Mouse (Mus musculus) neural tube, embryonic 11.5 days (tissue): Measurements from ENCODE around the gene Hsp90ab1. TPM values are rescaled to one million over a fixed set of nuclear protein-coding genes. Genes with fewer than 3 reads are reported as not detected.

ENCODE experiments used
- ATAC-seq: fragments of 200-750 bp; cut with Nextera tagmentation; 2 replicates; pipeline ENCODE4 v1.8.0; 2017; ENCODE audit warnings: moderate number of reproducible peaks, mild to moderate bottlenecking, moderate TSS enrichment, moderate library complexity; ENCODE audit not compliant: insufficient read depth, low FRiP score, low TSS enrichment
- DNase-seq: peaks from one replicate; pipeline ENCODE4 v3.0.0-alpha.2; 2015; ENCODE audit warnings: low spot score
- H3K27ac ChIP-seq: fragments of 300-500 bp; sonication (generic); 2 replicates; pipeline ENCODE4 v1.5.1; 2014; ENCODE audit warnings: low read depth, mild to moderate bottlenecking, low read length
- H3K27me3 ChIP-seq: fragments of 300-500 bp; sonication (generic); 2 replicates; pipeline ENCODE4 v1.6.1; 2014; ENCODE audit warnings: mild to moderate bottlenecking, low read length, mixed read lengths; ENCODE audit not compliant: control insufficient read depth, insufficient read depth
- H3K36me3 ChIP-seq: fragments of 300-500 bp; sonication (generic); 2 replicates; pipeline ENCODE4 v1.6.1; 2014; ENCODE audit warnings: mild to moderate bottlenecking, low read length, moderate library complexity, mixed read lengths; ENCODE audit not compliant: control insufficient read depth, insufficient read depth
- H3K4me1 ChIP-seq: fragments of 300-500 bp; sonication (generic); 2 replicates; pipeline ENCODE4 v1.6.1; 2014; ENCODE audit warnings: low read length, mixed read lengths; ENCODE audit not compliant: control insufficient read depth, insufficient read depth
- H3K4me2 ChIP-seq: fragments of 300-500 bp; sonication (generic); 2 replicates; pipeline ENCODE4 v1.6.1; 2014; ENCODE audit warnings: low read depth, mild to moderate bottlenecking, moderate library complexity
- H3K4me3 ChIP-seq: fragments of 300-500 bp; sonication (generic); 2 replicates; pipeline ENCODE4 v1.5.1; 2014; ENCODE audit warnings: low read depth, low read length
- H3K9ac ChIP-seq: fragments of 300-500 bp; sonication (generic); 2 replicates; pipeline ENCODE4 v1.6.1; 2014; ENCODE audit warnings: mild to moderate bottlenecking, low read length
- H3K9me3 ChIP-seq: fragments of 300-500 bp; sonication (generic); 2 replicates; pipeline ENCODE4 v1.6.1; 2016; ENCODE audit warnings: low read length; ENCODE audit not compliant: control insufficient read depth
- WGBS: fragments of 180-500 bp; shearing (Covaris S2); extraction: QIAGEN DNeasy Blood & Tissue Kit; methylation state at CpG from one replicate; pipeline ENCODE4 v1.1.7; 2014; 5-methylcytosine and 5-hydroxymethylcytosine counted together
- polyA plus RNA-seq: library from polyadenylated mRNA; unstranded; fragments of >200 nt; fragmentation: Nextera tagmentation; extraction: Ambion mirVana; gene quantifications from 2 replicates; pipeline ENCODE4 v1.2.1, GENCODE M21; 2014

Hsp90ab1 gene
- polyA plus RNA-seq, 1 experiment from 2014 or later, result 1,823 TPM

DNA sequence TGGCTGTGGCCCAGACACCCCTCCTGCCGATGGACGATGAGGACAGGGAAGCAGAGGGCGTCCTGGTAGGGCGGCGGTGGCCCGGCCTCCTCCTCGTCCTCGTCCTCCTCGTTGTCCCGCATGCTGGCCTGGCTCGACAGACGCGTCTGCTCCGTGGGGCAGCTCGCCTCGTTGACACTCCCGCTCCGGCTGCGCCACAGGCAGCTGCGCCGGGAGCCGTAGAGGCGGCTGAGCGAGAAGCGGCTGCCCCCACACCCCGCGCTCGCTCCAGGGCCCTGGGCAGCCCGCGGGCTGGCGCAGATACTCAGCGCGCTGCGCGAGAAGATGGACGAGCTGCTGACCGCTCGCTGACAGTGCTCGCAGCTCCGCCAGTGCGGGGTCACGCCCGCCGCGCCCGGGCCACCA is 28.2 kb downstream of the Hsp90ab1 start:
- Histone ChIP-seq H3K27ac (no peak overlapping the region), H3K4me1 (peaks cover 12% of the 10 kb centered on the region), H3K9ac (no peak overlapping the region), H3K4me3 (peak overlapping the region; percentile 1; the same call in 1 of the 2 replicates), H3K27me3 (peaks cover 58% of the 10 kb centered on the region), H3K9me3 (no peaks in the 10 kb centered on the region), H3K4me2 (peak overlapping the region; percentile 34), H3K36me3 (0 out of 2 replicates have a peak, but pooled peaks cover 2% of the 10 kb centered on the region)
- DNase-seq, result peak; percentile 58
- no peak for ATAC-seq
- WGBS, result 1% methylated on average over 43 of the region's 46 CpGs

DNA sequence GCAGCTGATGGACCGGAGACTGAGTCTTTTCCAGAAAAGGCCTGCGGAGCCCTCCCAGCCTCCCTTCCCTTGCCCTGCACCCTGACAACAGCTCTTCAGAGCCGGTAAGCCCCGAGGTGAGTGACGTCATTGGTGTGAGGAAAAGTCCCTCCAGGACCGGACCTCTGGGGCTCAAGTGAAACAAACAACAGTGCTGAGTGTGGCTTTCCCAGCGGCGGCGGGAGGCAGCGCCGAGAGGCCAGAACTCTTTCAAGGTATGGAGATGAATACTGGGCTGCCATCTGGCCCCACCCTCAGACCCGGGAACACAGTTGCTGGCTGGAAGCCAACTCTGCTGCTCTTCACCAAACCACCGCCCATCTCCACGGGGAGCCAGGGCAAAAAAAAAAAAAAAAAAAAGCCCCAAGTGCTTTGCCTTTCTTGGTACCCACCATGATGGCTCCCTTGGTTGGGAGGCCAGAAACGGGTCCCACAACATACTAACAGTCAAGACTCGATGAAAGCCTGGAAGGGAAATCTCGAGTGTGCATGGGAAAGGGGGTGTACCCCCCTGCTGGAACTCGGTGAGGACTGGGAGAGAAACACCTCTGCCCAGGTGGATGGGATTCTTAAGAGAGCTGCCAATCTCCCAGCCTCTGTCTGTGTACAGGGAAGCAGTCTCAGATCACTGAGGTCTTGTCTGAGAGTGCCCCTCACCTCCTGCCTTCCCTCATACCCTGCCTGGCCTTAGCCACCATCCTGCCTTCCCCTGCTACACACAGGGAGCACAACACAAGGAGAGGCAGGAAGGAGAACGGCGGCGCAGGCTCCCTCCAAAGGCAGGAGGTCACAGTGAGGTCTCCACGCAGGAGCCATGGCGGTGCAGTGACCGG is 28.8 kb downstream of the Hsp90ab1 start:
- H3K9me3 ChIP-seq, result no peaks in the 10 kb centered on the region
- DNase-seq, result peak; percentile 61
- H3K4me3 ChIP-seq, result 0 out of 2 replicates have a peak overlapping the region, but pooled peaks have one; percentile 4
- H3K4me1 ChIP-seq, result peaks cover 12% of the 10 kb centered on the region
- peaks cover 58% of the 10 kb centered on the region for H3K27me3 ChIP-seq
- 0 out of 2 replicates have a peak, but pooled peaks cover 2% of the 10 kb centered on the region for H3K36me3 ChIP-seq
- no peak overlapping the region for H3K9ac ChIP-seq
- peak overlapping the region; percentile 18; the same call in 1 of the 2 replicates for H3K4me2 ChIP-seq
- WGBS, result 3% methylated on average over 24 of the region's 24 CpGs
- H3K27ac ChIP-seq, result no peak overlapping the region
- ATAC-seq, result peak; percentile 24; the same call in 1 of the 2 replicates

DNA sequence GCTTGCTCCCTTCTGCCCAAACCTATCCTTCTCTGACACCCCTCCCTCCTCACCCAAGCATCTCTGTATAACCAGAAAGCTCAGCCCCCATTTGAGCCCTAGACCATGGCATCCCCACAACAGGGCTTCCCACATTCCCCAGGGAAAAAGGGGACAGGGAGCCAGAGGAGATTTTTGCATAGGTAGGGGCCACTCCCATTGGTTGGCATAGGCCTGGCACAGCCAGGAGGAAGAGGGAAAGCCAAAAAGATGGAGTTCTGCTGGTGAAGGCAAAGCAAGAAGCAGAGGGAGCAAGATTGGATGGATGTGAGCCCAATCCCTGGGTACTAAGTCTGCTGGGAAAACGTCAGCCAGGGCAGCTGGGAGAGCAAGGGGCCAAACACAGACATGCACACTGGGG is 30.0 kb downstream of the Hsp90ab1 start:
- Histone ChIP-seq H3K27ac (no peak overlapping the region), H3K9ac (no peak overlapping the region), H3K36me3 (0 out of 2 replicates have a peak, but pooled peaks cover 2% of the 10 kb centered on the region), H3K4me2 (no peak overlapping the region), H3K4me1 (peaks cover 12% of the 10 kb centered on the region), H3K27me3 (peaks cover 57% of the 10 kb centered on the region), H3K9me3 (no peaks in the 10 kb centered on the region), H3K4me3 (no peak overlapping the region)
- WGBS, result 42% methylated on average over 1 of the region's 1 CpGs
- no peak for DNase-seq
- ATAC-seq, result no peak

DNA sequence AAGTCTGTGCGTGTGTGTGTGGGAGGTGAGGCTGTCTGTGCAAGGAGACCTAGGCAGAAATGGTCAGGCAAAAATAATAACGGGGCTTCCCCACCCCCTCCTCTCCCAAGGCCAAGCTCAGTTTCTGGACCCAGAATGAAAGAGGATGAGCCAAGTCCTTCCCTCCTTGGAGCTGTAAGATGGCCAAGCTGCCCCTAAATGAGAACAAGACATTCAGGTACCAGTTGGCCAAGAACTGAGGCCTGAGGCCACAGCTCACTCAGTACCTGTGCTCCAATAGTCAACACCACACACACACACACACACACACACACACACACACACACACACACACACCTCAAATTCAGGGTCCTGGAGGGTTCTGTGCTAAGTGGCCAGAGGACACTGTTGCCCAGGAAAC is 30.4 kb downstream of the Hsp90ab1 start:
- Histone ChIP-seq H3K4me3 (no peak overlapping the region), H3K36me3 (0 out of 2 replicates have a peak, but pooled peaks cover 2% of the 10 kb centered on the region), H3K9me3 (no peaks in the 10 kb centered on the region), H3K4me2 (no peak overlapping the region), H3K27me3 (peaks cover 55% of the 10 kb centered on the region), H3K4me1 (peaks cover 12% of the 10 kb centered on the region), H3K9ac (no peak overlapping the region), H3K27ac (no peak overlapping the region)
- ATAC-seq (no peak), DNase-seq (no peak)
- WGBS, result 90% methylated on average over 2 of the region's 2 CpGs

DNA sequence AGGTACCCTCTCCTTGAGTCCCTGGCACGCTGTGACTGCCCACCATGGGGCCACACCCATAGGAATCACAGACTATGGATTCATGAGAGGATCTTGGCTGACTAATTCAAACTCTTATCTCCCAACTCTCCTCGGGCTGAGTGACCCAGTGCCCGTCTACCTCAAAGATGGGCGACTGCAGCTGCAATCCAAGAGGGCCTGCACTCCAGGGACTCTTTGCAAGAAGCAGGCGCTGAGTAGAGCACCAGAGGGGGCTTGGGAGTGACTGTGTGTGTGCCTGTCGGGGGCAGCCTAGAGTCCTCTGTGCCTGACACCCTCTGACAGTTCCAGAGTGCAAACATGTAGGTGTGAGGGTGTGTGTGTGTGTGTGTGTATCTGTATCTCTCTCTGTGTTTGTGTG is 30.9 kb downstream of the Hsp90ab1 start:
- Histone ChIP-seq H3K27ac (no peak overlapping the region), H3K4me1 (peaks cover 12% of the 10 kb centered on the region), H3K9ac (no peak overlapping the region), H3K4me2 (no peak overlapping the region), H3K9me3 (no peaks in the 10 kb centered on the region), H3K36me3 (0 out of 2 replicates have a peak, but pooled peaks cover 2% of the 10 kb centered on the region), H3K4me3 (no peak overlapping the region), H3K27me3 (peaks cover 50% of the 10 kb centered on the region)
- 46% methylated on average over 6 of the region's 6 CpGs for WGBS
- ATAC-seq (no peak), DNase-seq (no peak)

DNA sequence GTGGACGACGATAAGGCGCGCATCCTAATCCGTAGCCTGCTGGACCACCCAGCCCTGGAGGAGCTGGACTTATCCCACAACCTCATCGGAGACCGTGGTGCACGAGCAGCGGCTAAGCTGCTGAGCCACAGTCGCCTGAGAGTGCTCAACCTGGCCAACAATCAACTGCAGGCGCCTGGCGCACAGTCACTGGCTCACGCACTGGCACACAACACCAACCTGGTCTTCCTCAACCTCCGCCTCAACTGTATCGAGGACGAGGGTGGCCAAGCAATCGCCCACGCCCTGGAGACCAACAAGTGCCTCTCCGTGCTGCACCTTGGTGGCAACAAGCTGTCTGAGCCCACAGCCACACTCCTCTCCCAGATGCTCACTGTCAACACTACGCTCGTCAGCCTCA is 33.4 kb downstream of the Hsp90ab1 start:
- 0 out of 2 replicates have a peak, but pooled peaks cover 2% of the 10 kb centered on the region for H3K36me3 ChIP-seq
- H3K9ac ChIP-seq, result no peak overlapping the region
- no peaks in the 10 kb centered on the region for H3K9me3 ChIP-seq
- DNase-seq (no peak), ATAC-seq (no peak)
- no peak overlapping the region for H3K4me2 ChIP-seq
- H3K27me3 ChIP-seq, result peaks cover 35% of the 10 kb centered on the region
- H3K4me3 ChIP-seq, result no peak overlapping the region
- peaks cover 9% of the 10 kb centered on the region for H3K4me1 ChIP-seq
- WGBS, result 79% methylated on average over 21 of the region's 21 CpGs
- H3K27ac ChIP-seq, result no peak overlapping the region

DNA sequence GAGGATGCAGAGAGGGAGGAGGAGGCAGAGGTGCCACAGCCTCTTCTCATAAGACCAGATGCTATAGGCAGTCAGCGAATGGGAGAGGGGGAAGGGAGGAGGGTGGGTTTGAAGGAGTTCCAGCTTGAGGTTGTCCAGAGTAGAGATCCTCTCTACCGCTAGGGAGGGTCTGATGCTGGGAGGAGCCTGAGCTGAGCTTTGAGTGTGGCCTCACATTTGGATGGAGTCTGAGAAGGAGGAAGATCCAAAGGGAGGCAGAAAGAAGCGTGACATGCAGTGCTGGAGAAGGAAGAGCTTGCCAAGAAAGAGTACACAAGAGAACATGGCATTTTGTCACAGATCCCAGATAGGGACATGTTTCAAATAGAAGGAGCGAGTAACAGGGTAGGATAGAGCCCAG is 34.7 kb downstream of the Hsp90ab1 start:
- H3K9ac ChIP-seq, result no peak overlapping the region
- H3K27me3 ChIP-seq, result peaks cover 25% of the 10 kb centered on the region
- no peak overlapping the region for H3K27ac ChIP-seq
- ATAC-seq (no peak), DNase-seq (no peak)
- H3K4me3 ChIP-seq, result no peak overlapping the region
- H3K4me2 ChIP-seq, result no peak overlapping the region
- 64% methylated on average over 4 of the region's 4 CpGs for WGBS
- no peaks in the 10 kb centered on the region for H3K4me1 ChIP-seq
- no peaks in the 10 kb centered on the region for H3K9me3 ChIP-seq
- H3K36me3 ChIP-seq, result no peaks in the 10 kb centered on the region

DNA sequence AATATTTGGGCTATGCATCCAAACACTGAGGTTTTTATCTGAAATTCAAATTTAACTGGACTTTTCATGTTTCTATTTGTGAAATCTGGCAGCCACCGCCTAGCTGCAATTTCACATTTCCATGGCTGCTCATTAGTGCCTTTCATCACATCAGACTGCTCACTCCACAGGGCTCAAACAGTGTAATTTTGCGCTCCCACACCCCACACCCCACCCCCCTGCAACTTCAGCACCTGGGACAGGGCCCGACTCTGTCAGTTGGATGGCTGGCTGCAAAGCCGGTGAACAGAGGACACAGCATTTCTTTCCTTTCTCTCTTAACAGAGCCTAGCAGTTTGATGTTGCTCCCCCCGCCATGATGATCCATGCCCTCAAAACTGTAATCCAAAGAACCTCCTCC is 36.8 kb downstream of the Hsp90ab1 start:
- H3K9me3 ChIP-seq, result no peaks in the 10 kb centered on the region
- no peak overlapping the region for H3K4me3 ChIP-seq
- WGBS, result 17% methylated on average over 5 of the region's 5 CpGs
- no peaks in the 10 kb centered on the region for H3K4me1 ChIP-seq
- no peaks in the 10 kb centered on the region for H3K36me3 ChIP-seq
- no peak overlapping the region for H3K9ac ChIP-seq
- DNase-seq (no peak), ATAC-seq (no peak)
- H3K4me2 ChIP-seq, result no peak overlapping the region
- peaks cover 20% of the 10 kb centered on the region for H3K27me3 ChIP-seq
- H3K27ac ChIP-seq, result no peak overlapping the region

DNA sequence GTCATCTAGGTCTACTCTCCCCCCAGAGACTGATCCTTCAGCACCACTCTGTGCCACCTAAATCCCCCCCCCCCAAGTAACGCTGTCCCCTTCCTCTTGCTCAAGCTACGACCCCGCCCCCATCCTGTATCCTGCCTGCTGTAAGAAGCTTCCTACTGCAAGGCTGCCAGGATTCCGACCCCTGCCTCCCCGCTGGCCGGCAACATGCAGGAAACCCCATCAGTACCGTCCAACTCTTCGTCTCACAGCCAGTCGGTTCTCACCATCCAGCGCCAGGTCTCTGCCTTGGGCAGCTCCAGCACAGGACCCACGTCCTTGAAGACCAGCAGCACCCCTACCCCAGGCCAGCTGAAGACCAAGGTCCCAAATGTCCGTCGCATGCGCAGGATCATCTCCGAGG is 40.2 kb downstream of the Hsp90ab1 start:
- Histone ChIP-seq H3K9me3 (no peaks in the 10 kb centered on the region), H3K36me3 (no peaks in the 10 kb centered on the region), H3K4me1 (no peaks in the 10 kb centered on the region), H3K9ac (no peak overlapping the region), H3K27ac (no peak overlapping the region), H3K27me3 (peaks cover 18% of the 10 kb centered on the region), H3K4me2 (no peak overlapping the region), H3K4me3 (no peak overlapping the region)
- no peak for ATAC-seq
- no peak for DNase-seq
- WGBS, result 56% methylated on average over 15 of the region's 15 CpGs
